Mouse (Mus musculus): Measurements from ENCODE around the gene Rxfp2.

Rxfp2 gene

DNA sequence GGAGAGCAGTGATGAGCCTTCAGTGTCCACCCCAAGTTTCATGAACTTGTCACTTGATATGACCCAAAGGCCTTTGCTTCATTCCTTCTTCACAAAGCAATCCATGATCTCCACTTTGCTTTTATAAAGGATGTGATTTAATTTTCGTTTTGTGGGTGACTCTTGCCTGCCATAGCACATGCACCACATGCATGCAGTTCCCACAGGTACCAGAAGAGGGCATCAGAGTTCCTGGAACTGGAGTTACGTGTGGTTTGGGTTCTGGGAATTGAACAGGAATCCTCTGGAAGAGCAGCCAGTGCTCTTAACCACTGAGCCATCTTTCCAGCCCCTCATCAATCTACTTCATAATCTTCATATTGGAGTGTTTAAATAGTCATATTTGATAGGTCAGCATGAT lies 26.1 kb downstream of the Rxfp2 start:
- no peak for DNase-seq (ENCODE audit: low spot score)

- DNase-seq (ENCODE audit: low spot score) = no peak
Measured at GRCm38 (mm10) chr5:150046438-150046837, 28.0 kb downstream of the Rxfp2 start.

- no peak for DNase-seq (ENCODE audit: low spot score)
Measured at GRCm38 (mm10) chr5:150049946-150050345, 31.5 kb downstream of the Rxfp2 start.

- no peak for DNase-seq (ENCODE audit: low spot score)
Measured at GRCm38 (mm10) chr5:150051828-150052227, 33.4 kb downstream of the Rxfp2 start.

GRCm38 (mm10) chr5:150053294-150053693 lies 34.8 kb downstream of the Rxfp2 start:
- no peak for DNase-seq (ENCODE audit: low spot score)

DNA sequence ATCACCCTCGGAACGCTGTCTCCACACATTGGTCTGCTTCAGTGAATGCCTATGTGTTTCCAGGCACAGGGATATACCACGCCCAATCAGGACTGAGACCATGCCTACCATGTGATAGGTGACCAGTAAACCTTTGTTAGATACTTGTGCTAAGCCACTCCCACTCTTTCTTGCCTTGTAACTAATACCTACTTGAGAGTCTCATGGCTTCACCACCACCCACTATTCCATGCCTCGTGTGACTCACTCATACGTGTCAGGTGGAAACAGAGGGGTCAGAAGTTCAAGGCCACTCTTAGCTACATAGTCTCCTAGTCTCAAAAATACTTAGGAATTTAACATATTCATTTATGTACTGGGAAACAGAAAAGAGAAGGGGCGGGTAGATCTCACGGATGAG lies 35.5 kb downstream of the Rxfp2 start:
- no peak for DNase-seq (ENCODE audit: low spot score)

DNA sequence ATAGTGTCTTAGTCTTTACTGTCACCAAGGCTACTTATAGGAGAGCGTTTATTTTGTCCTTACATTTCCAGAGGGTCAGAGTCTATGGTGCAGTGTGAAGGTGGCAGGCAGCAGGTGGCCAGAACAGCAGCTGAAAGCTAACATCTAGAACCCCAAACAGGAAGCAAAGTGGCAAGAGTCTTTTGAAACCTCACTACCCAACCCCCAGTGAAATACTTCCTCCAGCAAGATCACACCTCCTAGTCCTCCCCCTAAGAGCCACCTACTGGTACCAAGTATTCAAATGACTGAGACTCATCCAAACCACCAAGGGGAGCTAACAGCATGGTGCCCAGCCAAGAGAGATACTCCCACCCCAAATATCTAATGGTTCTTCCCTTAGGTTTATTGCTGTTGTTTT lies 36.8 kb downstream of the Rxfp2 start:
- DNase-seq (ENCODE audit: low spot score) = no peak

GRCm38 (mm10) chr5:150056056-150056455 lies 37.6 kb downstream of the Rxfp2 start:
- no peak for DNase-seq (ENCODE audit: low spot score)

- DNase-seq (ENCODE audit: low spot score) = no peak
Measured at GRCm38 (mm10) chr5:150058845-150059244, 40.4 kb downstream of the Rxfp2 start.

DNA sequence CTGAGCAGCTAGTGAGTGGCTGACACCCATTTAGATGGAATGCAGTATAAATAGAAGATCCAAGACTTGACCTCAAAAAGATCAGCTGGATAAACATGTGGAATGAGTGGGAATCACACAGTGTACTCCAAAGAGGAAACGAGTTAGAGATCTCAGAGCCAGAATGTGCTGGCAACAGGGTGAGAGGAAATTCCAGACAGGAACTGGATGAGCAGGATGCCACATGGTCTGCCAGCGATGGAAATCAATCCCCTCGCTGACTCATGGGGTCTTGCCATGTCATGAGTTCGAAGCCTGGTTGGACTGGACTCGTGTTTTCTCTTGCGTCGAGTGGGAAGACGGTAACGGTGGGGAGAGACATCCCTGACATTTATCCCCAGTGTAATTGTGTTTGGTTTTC lies 41.0 kb downstream of the Rxfp2 start:
- DNase-seq (ENCODE audit: low spot score) = no peak

- no peak for DNase-seq (ENCODE audit: low spot score)
Measured at GRCm38 (mm10) chr5:150061086-150061485, 42.6 kb downstream of the Rxfp2 start.

DNA sequence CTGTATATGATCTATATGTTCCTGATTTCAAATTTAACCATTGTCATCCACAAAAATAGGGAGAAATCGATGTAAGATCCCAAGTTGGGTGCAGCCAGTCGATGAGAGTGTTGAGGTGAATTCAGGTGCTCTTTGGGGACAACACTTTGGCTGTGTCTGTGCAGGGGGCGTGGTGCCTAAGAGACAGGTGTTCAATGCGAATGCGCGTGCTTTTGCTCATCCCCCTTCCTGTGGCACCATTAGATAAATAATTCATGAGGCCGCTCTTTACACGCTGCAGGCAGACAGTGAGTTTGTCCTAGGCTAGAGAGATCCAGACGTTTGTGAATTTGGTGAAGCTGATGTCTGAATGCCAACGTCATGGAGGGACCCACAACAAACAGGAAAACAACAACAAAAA lies 45.8 kb downstream of the Rxfp2 start:
- no peak for DNase-seq (ENCODE audit: low spot score)

- no peak for DNase-seq (ENCODE audit: low spot score)
Measured at GRCm38 (mm10) chr5:150070086-150070485, 51.6 kb downstream of the Rxfp2 start.

- DNase-seq (ENCODE audit: low spot score) = no peak
Measured at GRCm38 (mm10) chr5:150071738-150072137, 53.3 kb downstream of the Rxfp2 start.

DNA sequence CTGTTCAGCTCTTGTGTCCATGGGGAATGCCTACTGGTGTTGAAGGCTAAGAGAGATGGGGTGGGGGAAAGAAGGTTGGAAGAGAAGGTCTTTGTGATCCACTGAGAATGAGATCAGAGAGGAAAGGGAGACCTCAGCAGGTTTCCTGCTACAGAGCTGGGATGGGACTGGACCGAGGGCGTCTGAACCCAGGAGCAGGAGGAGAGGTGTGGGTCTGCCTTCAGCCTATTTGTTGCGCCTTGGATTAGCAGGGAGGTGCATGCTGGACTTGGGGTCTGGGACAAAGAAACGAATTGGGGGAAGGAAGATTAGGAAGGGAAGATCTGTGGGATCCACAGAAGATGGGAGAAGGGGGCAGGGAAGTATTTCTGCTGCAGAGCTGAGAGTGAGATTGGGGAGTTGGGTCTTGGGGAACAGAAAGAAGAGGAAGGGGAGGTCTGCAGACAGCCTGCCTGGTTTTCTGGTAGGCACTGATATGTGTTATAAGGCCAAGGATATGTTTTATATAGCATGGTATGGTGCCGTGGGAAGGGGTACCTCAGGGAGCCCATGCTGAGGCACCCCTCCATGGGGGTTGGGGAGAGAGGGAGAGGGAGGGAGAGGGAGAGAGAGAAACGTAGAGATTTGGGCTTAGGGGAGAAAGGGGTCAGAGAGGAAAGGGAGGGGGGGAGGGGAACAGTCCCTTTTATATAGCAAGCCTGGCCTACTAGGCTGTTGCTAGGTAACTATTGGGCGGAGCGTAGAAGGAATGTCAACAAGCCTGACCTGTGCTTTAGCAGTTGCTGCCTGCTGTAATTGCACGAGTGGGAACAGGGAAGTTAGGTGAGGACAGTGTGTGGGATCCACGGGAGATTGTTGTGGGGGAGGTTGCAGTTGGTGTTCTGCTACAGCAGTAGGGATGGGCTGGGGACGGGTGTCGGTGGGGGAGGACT lies 61.7 kb downstream of the Rxfp2 start:
- DNase-seq (ENCODE audit: low spot score) = peak; percentile 24

DNA sequence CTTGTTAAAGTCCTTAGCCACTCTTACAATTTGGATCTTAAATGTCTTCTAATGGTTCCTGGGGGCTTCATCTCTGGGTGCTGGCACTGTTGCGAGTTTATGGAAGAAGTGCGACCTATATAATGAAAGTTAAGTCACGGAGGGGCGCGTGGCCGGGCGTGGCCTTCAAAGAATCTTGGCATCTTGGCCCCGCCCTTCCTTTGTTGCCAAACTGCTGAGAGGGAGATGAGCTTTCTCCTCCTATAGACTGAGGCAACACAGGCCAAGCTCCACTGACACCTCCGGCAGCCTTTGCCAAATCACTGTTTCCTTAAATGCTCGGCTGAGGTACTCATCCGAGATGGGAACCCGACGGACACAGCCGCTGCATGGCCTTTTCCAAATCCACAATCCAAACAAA lies 64.2 kb downstream of the Rxfp2 start:
- no peak for DNase-seq (ENCODE audit: low spot score)

GRCm38 (mm10) chr5:150083190-150083589 lies 64.7 kb downstream of the Rxfp2 start:
- no peak for DNase-seq (ENCODE audit: low spot score)

DNA sequence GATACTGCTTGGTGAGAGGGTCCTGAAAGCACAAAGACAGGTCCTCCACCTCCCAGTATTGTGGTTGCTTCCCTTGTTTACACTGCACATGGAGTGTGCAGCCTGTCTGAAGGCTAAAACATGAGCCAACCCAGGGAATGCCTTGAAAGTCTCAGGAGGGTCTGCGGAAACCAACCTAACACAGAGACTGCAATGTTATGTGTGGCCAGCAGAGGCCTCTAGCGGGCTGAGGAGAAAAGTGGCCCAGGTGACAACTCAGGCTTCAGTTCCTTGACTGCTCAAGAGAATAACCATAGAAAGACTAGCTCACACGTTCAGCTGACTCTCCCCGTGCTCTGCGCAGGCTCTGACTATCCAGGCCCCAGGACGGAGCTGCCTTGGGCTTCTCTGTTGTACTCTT lies 79.1 kb downstream of the Rxfp2 start:
- peak; percentile 55 for DNase-seq (ENCODE audit: low spot score)

- DNase-seq (ENCODE audit: low spot score) = no peak
Measured at GRCm38 (mm10) chr5:150098754-150099153, 80.3 kb downstream of the Rxfp2 start.

DNA sequence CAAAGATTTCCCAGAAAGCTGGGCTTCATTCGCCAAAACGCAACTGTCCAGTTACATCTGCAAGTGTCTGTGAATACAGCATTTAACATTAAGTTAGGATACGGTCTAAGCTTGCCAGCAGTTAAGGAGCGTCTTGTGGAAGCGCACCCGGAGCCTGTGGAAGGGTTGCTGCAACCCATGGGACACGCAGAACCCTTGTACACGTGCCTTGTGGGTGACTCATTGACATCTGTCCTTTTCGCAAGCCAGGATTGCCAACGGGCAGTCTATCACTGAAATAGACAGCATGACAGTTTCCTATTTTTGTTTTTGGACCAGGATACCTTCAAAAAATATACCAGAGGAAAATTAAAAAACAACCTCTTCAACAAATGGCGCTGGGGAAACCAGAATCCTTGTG lies 83.3 kb downstream of the Rxfp2 start:
- no peak for DNase-seq (ENCODE audit: low spot score)

GRCm38 (mm10) chr5:150106358-150106757 lies 87.9 kb downstream of the Rxfp2 start:
- DNase-seq (ENCODE audit: low spot score) = no peak

DNA sequence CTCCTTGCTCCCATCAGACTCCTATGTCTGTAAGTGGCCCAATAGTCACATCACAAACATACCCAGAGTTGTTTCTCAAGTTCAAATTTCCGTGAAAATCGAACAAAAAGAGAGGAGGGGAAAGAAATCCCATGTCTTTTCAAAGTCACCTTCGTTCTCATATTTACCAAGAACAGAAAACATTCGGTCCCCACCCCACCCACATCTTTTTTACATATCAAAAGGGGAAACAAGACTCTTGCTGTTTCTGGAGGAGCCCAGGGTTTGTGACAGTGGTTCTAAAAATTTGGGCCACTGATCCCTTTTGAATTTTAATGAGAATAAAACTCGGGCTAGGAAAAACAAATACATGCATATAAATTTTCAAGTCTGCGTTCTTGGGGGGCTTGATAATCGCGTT lies 92.8 kb downstream of the Rxfp2 start:
- DNase-seq (ENCODE audit: low spot score) = no peak

DNA sequence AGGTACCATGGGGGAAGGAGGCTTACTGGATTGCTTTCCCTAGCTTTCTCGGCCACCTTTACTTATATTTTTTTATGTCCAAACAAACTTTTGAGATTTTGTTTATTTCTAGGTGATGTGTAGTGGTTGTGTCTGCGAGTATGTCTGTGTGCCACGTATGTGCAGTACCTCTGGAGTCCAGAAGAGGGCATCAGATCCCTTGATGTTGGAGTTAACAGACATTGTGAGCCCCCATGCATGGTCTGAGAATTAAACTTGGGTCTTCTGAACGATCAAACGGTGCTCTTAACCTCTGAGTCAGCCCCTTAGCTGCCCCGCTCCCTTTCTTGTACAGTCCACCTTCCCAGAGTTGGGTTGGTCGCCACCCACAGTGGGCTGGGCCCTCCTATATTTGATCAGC lies 95.5 kb downstream of the Rxfp2 start:
- no peak for DNase-seq (ENCODE audit: low spot score)

DNA sequence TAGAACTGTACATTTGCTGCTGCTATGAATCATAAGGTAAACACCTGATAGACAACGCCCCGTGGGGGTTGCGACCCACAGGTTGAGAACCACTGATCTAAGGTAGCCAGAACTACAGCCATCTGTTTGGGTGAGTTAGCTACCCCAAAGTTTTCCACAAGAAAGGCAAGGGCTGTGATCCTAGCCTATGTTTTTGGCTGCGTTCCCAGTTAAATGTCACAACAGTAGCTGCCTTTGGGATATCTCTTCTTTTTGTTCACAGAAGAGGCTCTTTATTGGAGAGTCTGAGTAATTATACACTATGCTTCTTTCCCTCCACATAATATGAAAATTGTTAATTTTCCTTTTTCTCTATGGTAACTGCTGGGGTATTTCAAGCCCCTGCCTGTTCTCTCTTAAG lies 96.3 kb downstream of the Rxfp2 start:
- DNase-seq (ENCODE audit: low spot score) = no peak

Measured in lung, postnatal 25 days (tissue).